Mouse (Mus musculus) fat pad, adult 2 months (tissue): ENCODE measurements around the gene Gm11037.
"Not testable (repeated sequence)": the region's sequence is repeated elsewhere in the genome, so short reads cannot be mapped to it uniquely, and the experiment has no call there.

Experiments
- DNase-seq: peaks from one replicate; pipeline ENCODE4 v3.0.0-alpha.2; 2011; ENCODE audit warnings: low read depth, low spot score; ENCODE audit errors: extremely low read depth

The Gm11037 gene

DNA sequence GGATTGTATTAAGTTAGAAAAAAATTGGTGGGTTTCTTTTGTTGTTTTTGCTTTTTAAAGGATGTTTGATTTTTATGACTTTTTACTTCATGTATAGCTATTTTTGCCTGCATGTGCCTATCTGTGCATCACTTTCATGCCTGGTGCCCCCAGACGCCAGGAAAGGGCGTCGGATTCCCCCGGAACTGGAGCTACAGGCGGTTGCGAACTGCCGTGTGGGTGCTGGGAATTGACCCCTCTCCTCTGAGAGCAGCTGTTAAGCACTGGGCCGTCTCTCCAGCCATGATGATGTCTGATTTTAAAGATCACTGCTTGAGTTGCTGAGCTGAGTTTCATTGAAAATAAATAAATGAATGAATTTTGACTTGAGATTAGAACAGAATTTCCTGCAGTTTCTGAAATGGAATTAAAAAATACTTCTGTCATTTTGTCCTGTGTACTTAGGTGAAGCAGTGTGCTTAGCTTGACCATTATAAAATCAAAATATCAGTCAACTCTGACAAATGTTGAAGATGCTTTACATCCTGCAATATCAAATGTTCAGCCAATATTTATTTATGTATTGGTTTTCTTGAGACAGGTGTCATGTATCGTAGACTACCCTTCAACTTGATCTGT lies at the start of gene Gm11037:
Gm11037 (plus strand) TSS at position 568 of the 618 bp plus-strand sequence.
- DNase-seq, result no peak

DNA sequence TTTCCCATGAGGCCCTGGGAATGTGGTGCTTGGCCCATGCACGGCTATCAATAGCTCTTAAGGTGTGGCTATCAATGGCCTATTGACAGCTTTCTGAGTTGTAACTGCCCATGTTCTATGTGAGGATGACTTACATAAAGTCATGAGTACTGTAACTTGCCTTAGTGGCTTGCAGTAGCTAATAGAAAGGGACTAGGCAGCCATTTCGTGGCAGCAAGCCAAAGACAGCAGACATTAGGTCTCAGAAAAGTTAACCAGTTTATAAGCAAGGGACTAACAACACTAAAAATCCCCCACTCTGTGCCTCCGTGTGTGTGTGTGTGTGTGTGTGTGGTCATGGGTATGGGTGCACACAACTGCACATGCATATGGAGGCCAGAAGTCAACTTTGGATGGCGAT lies 49.1 kb upstream of the Gm11037 start:
- DNase-seq, result no peak

DNA sequence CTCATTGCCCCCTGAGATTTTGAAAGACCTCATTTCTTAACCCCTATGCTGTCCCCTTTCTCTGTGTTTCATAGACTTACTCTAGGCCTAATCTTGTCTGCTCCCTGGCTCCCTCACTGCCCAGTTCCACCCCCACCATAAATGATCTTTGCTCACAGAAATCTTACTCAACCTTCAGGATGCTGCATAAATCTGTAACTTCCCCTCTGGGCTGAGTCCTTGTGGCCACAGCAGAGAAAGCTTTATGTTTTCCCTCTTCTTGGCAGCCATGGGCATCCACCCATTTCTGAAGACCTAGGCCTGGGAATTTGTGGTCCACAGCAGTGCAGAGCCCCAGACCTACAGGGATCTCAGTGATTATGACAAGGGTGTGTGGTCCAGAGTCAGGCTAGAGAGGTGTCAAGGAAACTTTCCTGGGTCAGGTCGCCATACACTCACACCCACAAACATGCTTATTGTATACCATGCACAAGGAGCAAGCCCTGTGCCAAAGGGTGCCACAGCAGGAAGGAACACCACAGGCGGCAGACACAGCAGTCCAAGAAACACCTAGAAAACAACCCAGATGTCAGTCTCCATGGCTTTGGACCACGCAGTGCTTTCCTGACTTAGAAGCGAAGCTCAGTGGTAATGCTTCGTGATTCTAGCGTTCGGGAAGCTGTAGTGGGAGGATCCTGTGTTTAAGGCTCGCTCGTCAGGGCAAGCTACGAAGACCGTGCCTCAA lies 46.5 kb upstream of the Gm11037 start, which contains the start of gene Siglec1:
Siglec1 (minus strand) TSS at position 99 of the 724 bp plus-strand sequence.
- DNase-seq, result no peak

DNA sequence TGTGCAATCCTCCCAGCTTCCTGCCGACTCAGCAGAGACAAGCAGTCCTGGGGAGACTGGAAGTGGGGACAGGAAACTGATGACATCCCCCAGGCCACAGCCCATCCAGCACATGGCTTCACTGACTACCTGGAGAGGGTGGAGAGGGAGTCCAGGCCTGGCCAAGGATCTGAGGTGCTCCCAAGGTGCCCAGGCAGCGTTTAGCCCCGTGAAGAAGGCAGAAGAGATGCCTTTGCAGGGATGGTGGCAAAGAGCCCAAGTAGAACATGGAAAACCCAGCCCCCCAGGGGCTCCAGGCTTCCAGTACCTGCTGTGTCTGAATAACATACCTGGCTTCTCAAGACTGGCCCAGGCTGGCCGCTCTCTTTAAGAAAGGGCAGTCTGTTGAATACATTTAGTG lies 44.7 kb upstream of the Gm11037 start:
- DNase-seq, result no peak

DNA sequence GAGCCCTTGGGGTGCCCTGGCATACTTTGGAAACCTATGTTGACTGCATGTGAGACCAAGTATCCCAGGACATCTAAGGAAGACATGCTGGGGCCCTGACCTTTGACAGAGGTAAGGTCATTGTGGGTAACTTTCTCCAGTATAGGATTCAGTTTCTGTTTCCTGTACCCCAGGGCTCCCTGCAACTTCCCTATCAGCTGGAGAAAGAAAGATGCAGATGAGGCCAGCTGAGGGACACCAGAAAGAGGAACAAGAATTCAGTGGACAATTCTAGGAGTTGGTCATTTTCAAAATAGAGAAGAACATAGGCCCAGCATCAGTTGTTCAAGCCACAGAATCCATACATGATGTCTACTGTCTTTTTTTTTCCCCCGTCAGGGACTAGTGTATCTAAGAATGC lies 43.7 kb upstream of the Gm11037 start:
- DNase-seq, result no peak

DNA sequence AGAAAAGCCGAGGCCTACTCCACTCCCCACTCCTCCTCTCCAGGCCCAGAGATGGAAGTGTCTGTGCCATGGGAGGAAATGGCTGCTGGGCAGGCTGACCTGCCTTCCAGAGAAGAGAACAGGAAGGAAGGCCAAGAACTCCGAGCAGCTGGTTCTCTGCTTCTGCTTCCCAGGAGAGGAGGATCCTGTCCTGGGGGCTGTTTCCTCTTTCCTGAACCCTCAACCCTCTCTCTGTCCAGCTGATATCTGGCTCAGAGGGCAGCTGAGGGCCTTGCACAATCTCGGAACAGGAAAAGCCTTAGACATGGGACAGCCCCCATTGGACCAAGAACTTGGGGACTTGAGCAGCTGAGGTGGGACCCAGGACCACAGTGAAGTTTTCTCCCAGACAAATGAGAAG lies 42.4 kb upstream of the Gm11037 start:
- DNase-seq, result no peak

DNA sequence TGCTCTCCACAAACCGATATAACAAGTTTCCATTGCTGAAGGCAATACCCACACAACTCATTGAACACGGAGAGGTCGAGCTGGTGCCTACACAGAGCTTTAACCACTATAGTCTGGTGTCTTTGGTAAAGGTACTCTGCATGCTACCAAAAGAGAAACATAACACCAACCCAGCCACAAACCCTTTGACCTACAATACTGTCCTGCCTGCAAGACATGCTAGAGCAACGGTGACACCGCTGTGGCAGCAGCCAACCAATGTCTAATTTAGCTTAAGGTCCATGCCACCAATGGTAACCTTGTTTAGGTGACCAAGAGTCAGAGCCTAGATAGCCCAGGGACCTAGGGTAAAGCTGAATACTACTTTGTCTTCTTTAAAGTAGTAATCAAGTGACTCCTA lies 39.7 kb upstream of the Gm11037 start:
- no peak for DNase-seq

DNA sequence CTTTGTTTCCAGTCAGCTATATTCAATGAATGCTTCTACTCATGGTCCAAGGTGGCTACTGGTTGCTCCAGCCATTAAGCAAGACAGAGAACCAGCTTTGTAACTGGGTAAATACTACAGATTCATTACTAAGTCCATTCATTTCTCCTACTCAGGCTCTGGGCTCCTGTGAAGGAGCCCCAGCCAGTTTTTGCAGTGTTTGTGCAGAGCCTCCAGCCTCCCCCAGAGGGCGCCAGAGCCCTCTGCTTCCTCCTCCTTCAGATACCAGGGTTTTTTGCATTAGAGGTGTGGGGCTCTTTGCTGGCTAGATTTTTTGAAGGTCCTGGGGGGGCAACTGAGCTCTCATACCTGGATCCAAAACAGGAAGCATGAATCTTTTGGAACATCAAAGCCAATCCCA lies 38.5 kb upstream of the Gm11037 start:
- DNase-seq, result no peak

DNA sequence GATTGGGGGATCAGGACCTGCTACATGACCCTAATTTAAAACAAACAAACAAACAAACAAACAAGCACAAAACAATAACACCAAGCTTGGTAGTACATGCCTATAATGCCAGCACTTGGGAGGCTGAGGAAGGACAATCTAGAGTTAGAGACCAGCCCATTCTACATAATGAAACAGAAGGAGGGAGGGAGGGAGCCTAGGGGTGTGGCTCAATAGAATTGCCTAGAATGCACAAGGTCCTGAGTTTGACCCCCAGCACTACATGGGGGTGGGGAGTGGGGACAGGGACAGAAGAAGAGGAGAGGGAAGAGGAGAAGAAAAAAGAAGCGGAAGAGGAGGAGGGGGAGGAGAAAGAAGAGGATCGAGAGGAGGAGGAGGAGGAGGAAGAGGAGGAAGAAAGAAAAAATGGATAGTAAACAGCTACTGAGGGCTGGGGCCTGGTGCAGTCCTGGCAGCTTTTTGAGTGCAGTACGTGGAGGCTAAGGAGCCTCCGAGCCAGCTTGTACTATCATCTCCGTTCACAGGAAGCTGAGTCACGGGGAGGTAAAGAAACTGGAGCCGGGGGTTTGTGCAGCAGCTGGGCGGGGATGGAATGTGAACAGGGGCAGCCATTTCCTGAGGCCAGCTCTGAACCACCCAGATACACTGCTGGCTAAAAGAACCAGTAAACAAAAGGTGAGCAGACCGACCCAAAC lies 37.0 kb upstream of the Gm11037 start:
- no peak for DNase-seq

DNA sequence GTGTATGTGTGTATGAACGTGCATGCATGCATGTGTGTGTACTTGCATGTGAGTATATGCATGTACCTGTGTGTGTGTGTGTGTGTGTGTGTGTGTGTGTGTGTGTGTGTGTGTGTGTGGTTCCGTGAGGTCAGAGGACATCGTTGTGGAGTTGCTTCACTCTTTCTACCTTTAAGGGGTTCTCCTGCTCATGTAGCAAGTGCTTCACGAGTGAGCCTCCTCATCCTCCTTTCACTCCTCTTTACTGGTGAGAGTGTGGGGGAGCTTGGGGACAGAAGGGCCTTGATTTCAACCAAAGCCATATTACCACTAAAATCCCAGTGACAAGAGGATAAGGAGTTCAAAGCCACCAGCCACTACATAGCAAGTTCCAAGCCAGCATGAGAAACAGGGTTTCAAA lies 36.2 kb upstream of the Gm11037 start:
- no peak for DNase-seq

DNA sequence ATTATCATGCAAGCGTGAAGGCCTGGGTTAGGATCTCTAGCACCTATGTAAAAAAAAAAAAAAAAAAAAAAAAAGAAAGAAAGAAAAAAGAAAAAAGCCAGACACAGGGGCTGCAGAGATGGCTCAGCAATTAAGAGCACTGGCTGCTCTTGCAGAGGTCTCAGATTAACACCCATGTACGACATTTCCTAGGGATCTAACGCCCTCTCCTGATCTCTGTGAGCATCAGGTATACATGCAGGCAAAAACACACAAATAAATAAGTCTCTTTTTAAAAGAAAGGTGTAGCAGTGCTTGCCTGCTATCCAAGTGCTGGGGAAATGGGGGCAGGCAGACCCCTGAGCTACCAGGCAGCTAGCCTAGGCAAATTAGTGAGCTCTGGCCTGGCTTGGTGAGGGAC lies 31.8 kb upstream of the Gm11037 start:
- no peak for DNase-seq

DNA sequence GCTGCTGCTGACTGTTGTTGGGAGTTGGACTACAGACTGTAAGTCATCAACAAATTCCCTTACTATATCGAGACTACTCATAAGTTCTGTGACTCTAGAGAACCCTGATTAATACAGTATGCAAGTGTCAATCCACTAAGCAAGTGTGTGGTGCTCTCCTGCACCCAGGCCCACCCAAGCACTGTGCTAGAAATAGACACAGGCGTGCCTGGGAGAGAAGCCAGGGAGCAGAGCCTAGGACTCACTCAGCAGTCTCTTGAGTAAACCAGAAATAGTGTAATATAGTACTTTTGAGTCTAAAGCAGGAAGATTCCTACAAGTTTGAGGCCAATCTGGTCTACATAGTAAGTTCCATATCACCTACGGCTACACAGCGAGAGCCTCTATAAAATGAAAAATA lies 29.3 kb upstream of the Gm11037 start:
- DNase-seq, result no peak

DNA sequence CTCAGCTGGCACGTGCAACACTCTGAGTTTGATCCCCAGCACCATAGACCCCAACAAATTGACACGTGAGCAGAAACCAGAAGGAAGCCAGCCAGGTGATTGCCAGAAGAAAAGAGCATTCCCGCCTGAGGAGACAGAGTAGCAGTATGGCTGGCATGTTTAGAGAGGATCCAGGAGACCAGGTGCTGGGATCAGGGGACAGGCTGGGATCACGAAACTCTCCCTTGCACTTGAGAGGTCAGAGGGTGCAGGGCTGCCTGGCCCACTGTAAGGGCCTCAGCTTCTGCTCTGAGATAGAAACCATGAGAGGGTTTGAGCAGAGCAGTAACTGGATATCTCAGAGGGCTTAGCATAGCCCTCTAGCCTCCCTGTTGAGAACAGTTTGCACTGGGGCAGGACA lies 28.2 kb upstream of the Gm11037 start:
- DNase-seq, result not testable (repeated sequence)

DNA sequence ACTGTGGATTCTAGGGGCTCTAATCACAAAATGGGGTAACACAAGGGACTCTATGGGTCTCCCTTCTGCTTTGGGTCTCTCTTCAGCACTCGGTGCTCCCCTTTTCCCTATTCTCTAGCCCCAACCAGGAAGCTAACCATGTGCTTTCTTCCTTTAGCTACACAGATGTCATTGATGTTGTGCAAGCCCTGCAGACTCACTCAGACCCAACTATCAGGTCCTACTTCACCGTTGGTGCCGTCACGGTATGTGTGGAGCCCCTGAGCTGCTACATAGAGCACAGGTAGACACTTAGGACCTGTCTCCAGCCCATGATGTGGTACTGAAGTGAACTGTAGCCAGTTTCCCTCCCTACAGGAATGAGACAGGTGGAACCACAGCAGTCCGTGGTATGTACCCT lies 27.3 kb upstream of the Gm11037 start:
- no peak for DNase-seq

DNA sequence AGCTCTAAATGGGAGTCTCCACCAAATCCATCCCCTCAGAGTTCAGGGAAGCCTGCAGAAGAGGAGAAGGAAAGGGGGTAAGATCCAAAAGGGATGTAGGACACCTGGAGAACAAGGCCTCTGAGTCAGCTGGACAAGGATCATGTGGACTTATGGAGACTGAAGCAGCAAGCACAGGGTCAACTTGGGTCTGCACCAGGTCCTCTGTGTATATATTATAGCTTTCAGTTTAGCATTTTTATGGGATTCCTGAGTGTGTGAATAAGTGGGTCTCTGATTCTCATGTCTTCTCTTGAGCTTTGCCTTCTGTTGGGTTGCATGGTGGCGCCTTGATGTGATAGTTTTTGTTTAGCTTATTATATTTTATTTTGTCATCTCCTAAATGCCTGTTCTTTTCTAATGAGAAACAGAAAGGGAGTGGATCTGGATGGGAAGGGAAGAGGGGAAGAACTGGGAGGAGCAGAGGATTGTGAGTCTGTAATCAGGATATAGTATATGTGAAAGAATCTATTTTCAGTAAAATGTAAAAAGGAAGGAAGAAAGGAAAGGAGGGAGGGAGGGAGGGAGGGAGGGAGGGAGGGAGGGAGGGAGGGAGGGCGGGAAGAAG lies 14.2 kb upstream of the Gm11037 start:
- DNase-seq, result no peak

DNA sequence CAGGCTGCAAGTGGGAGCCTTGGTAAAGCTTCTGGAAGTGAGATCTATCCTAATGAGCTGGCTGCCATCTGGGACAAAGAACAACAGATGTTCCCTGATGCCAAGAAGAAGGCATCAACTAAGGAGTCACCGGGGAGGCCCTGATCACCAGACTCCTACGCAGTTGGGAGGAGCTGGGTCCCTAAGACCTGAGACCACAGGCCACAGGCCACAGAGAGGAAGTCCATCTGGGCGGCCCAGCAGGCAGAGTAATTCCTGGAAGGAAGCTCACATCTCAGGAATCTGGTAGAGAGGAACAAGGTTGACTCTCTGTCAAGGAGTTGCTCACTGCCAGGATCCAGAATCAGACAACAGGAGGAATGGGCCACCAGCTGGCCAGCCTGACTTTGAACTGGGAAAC lies 9.1 kb upstream of the Gm11037 start:
- DNase-seq, result no peak

DNA sequence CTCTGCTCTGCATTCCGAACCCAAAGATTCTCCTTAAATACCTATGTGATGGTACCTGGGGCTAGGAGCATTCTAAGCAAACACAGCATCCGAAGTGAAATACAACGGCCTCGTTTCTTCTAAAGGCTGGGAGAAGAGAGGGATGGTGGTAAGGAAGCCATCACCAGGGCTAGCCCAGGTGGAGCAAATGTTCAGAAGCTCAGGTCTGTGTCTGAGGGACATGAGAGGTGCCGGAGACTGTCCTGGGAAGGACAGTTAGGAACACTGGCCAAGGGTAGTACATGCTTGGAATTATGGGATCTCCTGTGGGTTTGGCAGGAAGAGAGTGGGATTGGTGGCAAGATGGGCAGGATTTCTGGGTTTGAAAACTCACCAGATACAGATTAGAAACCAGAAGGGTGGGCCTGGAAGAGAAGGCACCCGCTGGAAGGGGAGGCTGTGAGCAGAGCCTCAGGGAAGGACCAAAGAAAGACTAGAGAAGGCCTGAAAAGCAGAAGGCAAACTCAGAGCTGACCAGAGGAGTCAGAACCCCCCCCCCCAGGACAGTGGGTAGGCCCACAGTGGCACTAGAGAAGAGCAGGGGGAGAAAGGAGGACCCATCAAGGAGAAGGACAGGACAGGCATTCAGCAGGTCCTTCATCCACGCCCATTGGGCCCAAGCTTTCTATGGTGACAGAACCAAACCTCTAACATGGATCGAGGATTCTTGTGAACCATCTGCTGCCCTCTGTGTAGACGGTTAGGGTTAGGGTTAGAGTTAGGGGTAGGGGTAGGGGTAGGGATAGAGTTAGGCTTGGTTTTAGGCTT lies 7.9 kb upstream of the Gm11037 start:
- DNase-seq, result no peak

DNA sequence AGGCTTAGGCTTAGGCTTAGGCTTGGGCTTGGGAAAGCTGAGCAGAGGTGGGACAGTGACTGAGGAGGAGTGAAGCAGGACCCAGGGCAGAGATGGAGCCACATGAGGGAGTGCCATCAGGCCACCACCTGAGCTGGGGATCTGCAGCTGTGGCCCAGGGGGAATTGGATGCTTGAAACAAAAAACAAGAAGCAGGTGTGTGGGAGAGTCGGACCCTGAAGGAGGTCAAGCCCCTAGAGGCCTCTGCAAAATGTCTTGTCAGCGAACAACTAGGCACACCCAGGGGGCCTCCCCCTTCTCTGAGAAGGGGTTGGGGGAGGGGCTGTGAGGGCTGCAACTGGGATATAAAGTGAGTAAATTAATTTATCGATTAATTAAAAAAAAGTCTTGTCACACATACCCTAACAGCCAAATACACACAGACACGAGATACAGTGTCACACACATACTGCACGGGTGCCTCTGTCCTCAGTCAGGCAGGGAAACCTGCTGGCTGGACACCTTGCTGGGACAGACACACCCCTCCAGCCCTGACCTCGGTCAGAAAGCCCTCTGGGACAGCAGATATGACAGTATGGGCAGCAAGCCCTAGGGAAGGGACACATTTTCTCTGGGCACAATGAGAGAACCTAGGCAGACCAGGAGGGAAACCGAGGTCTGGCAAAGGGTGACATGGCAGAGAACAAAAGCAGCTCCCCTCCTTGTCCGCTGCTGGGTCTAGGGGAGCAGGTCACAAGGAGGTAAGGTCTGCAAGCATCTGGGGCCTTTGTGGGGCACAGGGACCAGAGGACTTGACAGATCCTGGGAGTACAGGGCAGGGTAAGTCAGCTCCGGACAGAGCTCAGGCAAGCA lies 7.1 kb upstream of the Gm11037 start:
- DNase-seq, result no peak

DNA sequence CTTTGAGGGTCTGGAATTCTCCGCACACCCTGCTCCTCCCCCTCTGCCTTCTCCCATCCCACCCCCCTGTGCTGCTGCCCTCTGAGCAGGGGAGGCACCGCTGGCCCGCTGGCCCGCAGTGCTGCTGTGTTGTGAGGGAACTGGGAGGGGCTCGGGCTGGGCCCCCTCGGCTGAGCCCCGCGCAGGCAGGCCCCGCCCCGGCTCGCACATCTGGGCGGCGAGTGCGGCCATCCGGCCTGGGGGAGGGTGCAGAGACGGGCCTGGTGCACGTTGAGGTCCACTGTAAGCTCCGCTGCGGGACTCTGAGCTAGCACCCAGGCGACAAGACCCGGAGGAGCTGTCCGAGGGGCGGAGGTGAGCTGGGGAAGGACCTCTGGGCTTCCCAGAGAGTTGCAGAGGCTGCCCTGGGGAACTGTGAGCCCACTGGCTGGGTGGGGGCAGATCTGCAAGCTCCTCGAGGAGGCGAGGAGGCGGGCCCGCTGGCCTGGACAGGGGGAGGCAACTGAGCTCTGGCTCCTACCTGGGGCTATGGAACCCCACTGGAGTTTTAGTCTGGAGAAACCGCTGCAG lies 6.1 kb upstream of the Gm11037 start, which contains the start of gene Hspa12b:
Hspa12b (plus strand) TSS at position 120 of the 570 bp plus-strand sequence.
- no peak for DNase-seq

DNA sequence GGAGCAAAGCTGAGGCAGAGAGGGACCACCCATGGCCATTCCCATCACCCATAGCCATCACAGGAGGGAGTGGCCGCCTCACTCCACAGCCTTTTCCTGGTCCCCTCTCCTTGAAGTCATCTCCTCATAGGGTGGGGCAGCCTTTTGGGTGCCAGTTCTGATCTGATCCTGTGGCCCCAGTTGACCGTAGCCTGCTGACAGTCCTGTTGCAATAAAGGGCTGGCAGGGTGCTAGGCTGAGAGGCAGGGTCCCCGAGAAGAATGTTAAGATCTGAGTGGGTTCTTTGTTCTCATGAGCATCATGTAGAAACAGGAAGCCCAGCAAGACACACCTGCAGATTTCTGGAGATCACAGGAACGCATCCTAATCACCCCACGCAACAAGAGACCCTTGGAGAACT lies 5.1 kb upstream of the Gm11037 start:
- DNase-seq, result no peak
